Mouse (Mus musculus): ENCODE data around the gene Eml1. TPM values are rescaled to one million over a fixed set of nuclear protein-coding genes. Genes with fewer than 3 reads are reported as not detected.

The Eml1 gene
- polyA plus RNA-seq, 2 experiments, result 38.4 to 44.4 TPM

GRCm38 (mm10) chr12:108448396-108448795 is 77.6 kb downstream of the Eml1 start:
- H3K4me1 ChIP-seq (ENCODE audit: control insufficient read depth, insufficient read depth, low read length), result peaks cover 12% of the 10 kb centered on the region
- no peak for TF ChIP-seq POLR2A (IDR thresholded peaks at IDR 0.05; ENCODE audit: borderline replicate concordance, extremely low read depth, insufficient read depth, insufficient read length)
- H3K4me2 ChIP-seq (replicated peaks; ENCODE audit: low read depth, low read length, severe bottlenecking), result no peak overlapping the region
- no peaks in the 10 kb centered on the region for H3K36me3 ChIP-seq (ENCODE audit: control insufficient read depth, insufficient read depth, low read length)
- H3K9ac ChIP-seq (ENCODE audit: low read depth, low read length, severe bottlenecking), result no peak overlapping the region
- ATAC-seq (ENCODE audit: low FRiP score, low read depth) (no peak), DNase-seq (ENCODE audit: low spot score) (no peak)
- H3K27ac ChIP-seq (replicated peaks; ENCODE audit: low read depth, low read length), result no peak overlapping the region
- no peaks in the 10 kb centered on the region for H3K9me3 ChIP-seq (ENCODE audit: control insufficient read depth, low read length)
- 88% methylated on average over 7 of the region's 7 CpGs for WGBS
- no peaks in the 10 kb centered on the region for H3K27me3 ChIP-seq (ENCODE audit: control insufficient read depth, insufficient read depth, low read length)
- no peak overlapping the region for H3K4me3 ChIP-seq (replicated peaks; ENCODE audit: low read length)

GRCm38 (mm10) chr12:108449935-108450334 is 79.2 kb downstream of the Eml1 start:
- Histone ChIP-seq H3K27ac (replicated peaks; ENCODE audit: low read depth, low read length) (no peak overlapping the region), H3K9ac (ENCODE audit: low read depth, low read length, severe bottlenecking) (no peak overlapping the region), H3K27me3 (ENCODE audit: control insufficient read depth, insufficient read depth, low read length) (no peaks in the 10 kb centered on the region), H3K9me3 (ENCODE audit: control insufficient read depth, low read length) (no peaks in the 10 kb centered on the region), H3K4me2 (replicated peaks; ENCODE audit: low read depth, low read length, severe bottlenecking) (no peak overlapping the region), H3K4me1 (ENCODE audit: control insufficient read depth, insufficient read depth, low read length) (peaks cover 11% of the 10 kb centered on the region; the same call in 1 of the 2 replicates), H3K4me3 (replicated peaks; ENCODE audit: low read length) (no peak overlapping the region), H3K36me3 (ENCODE audit: control insufficient read depth, insufficient read depth, low read length) (no peaks in the 10 kb centered on the region)
- WGBS, result 82% methylated on average over 11 of the region's 11 CpGs
- TF ChIP-seq POLR2A (IDR thresholded peaks at IDR 0.05; ENCODE audit: borderline replicate concordance, extremely low read depth, insufficient read depth, insufficient read length), result no peak
- ATAC-seq (ENCODE audit: low FRiP score, low read depth), result no peak
- DNase-seq (ENCODE audit: low spot score), result no peak

- ATAC-seq (ENCODE audit: low FRiP score, low read depth) (no peak), DNase-seq (ENCODE audit: low spot score) (no peak)
- H3K4me1 ChIP-seq (ENCODE audit: control insufficient read depth, insufficient read depth, low read length), result peaks cover 11% of the 10 kb centered on the region; the same call in 1 of the 2 replicates
- TF ChIP-seq POLR2A (IDR thresholded peaks at IDR 0.05; ENCODE audit: borderline replicate concordance, extremely low read depth, insufficient read depth, insufficient read length), result no peak
- H3K4me2 ChIP-seq (replicated peaks; ENCODE audit: low read depth, low read length, severe bottlenecking), result no peak overlapping the region
- 68% methylated on average over 5 of the region's 5 CpGs for WGBS
- no peaks in the 10 kb centered on the region for H3K9me3 ChIP-seq (ENCODE audit: control insufficient read depth, low read length)
- H3K27me3 ChIP-seq (ENCODE audit: control insufficient read depth, insufficient read depth, low read length), result no peaks in the 10 kb centered on the region
- H3K27ac ChIP-seq (replicated peaks; ENCODE audit: low read depth, low read length), result no peak overlapping the region
- H3K36me3 ChIP-seq (ENCODE audit: control insufficient read depth, insufficient read depth, low read length), result no peaks in the 10 kb centered on the region
- H3K9ac ChIP-seq (ENCODE audit: low read depth, low read length, severe bottlenecking), result no peak overlapping the region
- H3K4me3 ChIP-seq (replicated peaks; ENCODE audit: low read length), result no peak overlapping the region
These were observed 79.8 kb downstream of the Eml1 start for GRCm38 (mm10) chr12:108450546-108450945.

GRCm38 (mm10) chr12:108452151-108452874 is 81.6 kb downstream of the Eml1 start:
- Histone ChIP-seq H3K36me3 (ENCODE audit: control insufficient read depth, insufficient read depth, low read length) (no peaks in the 10 kb centered on the region), H3K4me1 (ENCODE audit: control insufficient read depth, insufficient read depth, low read length) (peaks cover 11% of the 10 kb centered on the region; the same call in 1 of the 2 replicates), H3K9ac (ENCODE audit: low read depth, low read length, severe bottlenecking) (no peak overlapping the region), H3K4me2 (replicated peaks; ENCODE audit: low read depth, low read length, severe bottlenecking) (no peak overlapping the region), H3K27me3 (ENCODE audit: control insufficient read depth, insufficient read depth, low read length) (no peaks in the 10 kb centered on the region), H3K9me3 (ENCODE audit: control insufficient read depth, low read length) (no peaks in the 10 kb centered on the region), H3K4me3 (replicated peaks; ENCODE audit: low read length) (no peak overlapping the region), H3K27ac (replicated peaks; ENCODE audit: low read depth, low read length) (no peak overlapping the region)
- ATAC-seq (ENCODE audit: low FRiP score, low read depth), result no peak
- TF ChIP-seq POLR2A (IDR thresholded peaks at IDR 0.05; ENCODE audit: borderline replicate concordance, extremely low read depth, insufficient read depth, insufficient read length), result no peak
- no peak for DNase-seq (ENCODE audit: low spot score)
- 49% methylated on average over 16 of the region's 16 CpGs for WGBS

- Histone ChIP-seq H3K4me2 (replicated peaks; ENCODE audit: low read depth, low read length, severe bottlenecking) (no peak overlapping the region), H3K4me3 (replicated peaks; ENCODE audit: low read length) (no peak overlapping the region), H3K27me3 (ENCODE audit: control insufficient read depth, insufficient read depth, low read length) (no peaks in the 10 kb centered on the region), H3K9me3 (ENCODE audit: control insufficient read depth, low read length) (no peaks in the 10 kb centered on the region), H3K9ac (ENCODE audit: low read depth, low read length, severe bottlenecking) (no peak overlapping the region), H3K27ac (replicated peaks; ENCODE audit: low read depth, low read length) (no peak overlapping the region), H3K36me3 (ENCODE audit: control insufficient read depth, insufficient read depth, low read length) (no peaks in the 10 kb centered on the region), H3K4me1 (ENCODE audit: control insufficient read depth, insufficient read depth, low read length) (peaks cover 11% of the 10 kb centered on the region; the same call in 1 of the 2 replicates)
- no peak for ATAC-seq (ENCODE audit: low FRiP score, low read depth)
- no peak for TF ChIP-seq POLR2A (IDR thresholded peaks at IDR 0.05; ENCODE audit: borderline replicate concordance, extremely low read depth, insufficient read depth, insufficient read length)
- no peak for DNase-seq (ENCODE audit: low spot score)
- 83% methylated on average over 8 of the region's 8 CpGs for WGBS
These were observed 82.8 kb downstream of the Eml1 start for GRCm38 (mm10) chr12:108453561-108454044.
